Mouse (Mus musculus) layer of hippocampus, postnatal 25 days (tissue): ENCODE data around the gene Uroc1. TPM values are rescaled to one million over a fixed set of nuclear protein-coding genes. Genes with fewer than 3 reads are reported as not detected.

Source experiments
- total RNA-seq, 2 experiments: library from RNA; stranded (reverse); gene quantifications; 2 replicates each; pipeline ENCODE4 v1.2.3; 2021

The Uroc1 gene
- total RNA-seq, 2 experiments from 2014 or later = not detected

Other genes with a start within 250 kb of the Uroc1 start
- not detected for gene Vmn1r50, start 231.9 kb upstream of the Uroc1 start, total RNA-seq
- gene Vmn1r51, start 210.7 kb upstream of the Uroc1 start, total RNA-seq = not detected
- not detected for gene Vmn1r52, start 158.5 kb upstream of the Uroc1 start, total RNA-seq
- gene V1ra8, start 130.5 kb upstream of the Uroc1 start, total RNA-seq = not detected
- gene Vmn1r53, start 108.8 kb upstream of the Uroc1 start, total RNA-seq = not detected
- not detected for gene Vmn1r54, start 87.0 kb upstream of the Uroc1 start, total RNA-seq
- not detected for gene BC048671, start 32.1 kb upstream of the Uroc1 start, total RNA-seq
- gene Chst13, start 8.1 kb upstream of the Uroc1 start, total RNA-seq = not detected
- gene Zxdc, start 36.2 kb downstream of the Uroc1 start, total RNA-seq = 10 to 100 TPM; 28.5 to 31.5 TPM
- gene Cfap100, start 95.5 kb downstream of the Uroc1 start, total RNA-seq = 10 to 100 TPM in 1 of 2 experiments, 1 to 10 TPM in 1; 8.3 to 15.7 TPM
- gene Klf15, start 129.3 kb downstream of the Uroc1 start, total RNA-seq = 10 to 100 TPM; 22.3 to 31.5 TPM
- 10 to 100 TPM; 45.0 to 48.4 TPM for gene Aldh1l1, start 153.1 kb downstream of the Uroc1 start, total RNA-seq